Mouse (Mus musculus) midbrain, embryonic 16.5 days (tissue): ENCODE measurements around the gene Gtf2h5. TPM values are rescaled to one million over a fixed set of nuclear protein-coding genes. Genes with fewer than 3 reads are reported as not detected.

Source experiments
- ATAC-seq: fragments of 200-750 bp; cut with Nextera tagmentation; 2 replicates; pipeline ENCODE4 v1.8.0; 2017; ENCODE audit warnings: moderate TSS enrichment
- H3K27ac ChIP-seq: fragments of 300-500 bp; sonication (generic); 2 replicates; pipeline ENCODE4 v1.5.1; 2014; ENCODE audit warnings: mild to moderate bottlenecking, low read length, mixed read lengths
- H3K27me3 ChIP-seq: fragments of 300-500 bp; sonication (generic); 2 replicates; pipeline ENCODE4 v1.6.1; 2014; ENCODE audit warnings: low read depth, low read length, mixed read lengths; ENCODE audit not compliant: control insufficient read depth, insufficient read depth
- H3K36me3 ChIP-seq: fragments of 300-500 bp; sonication (generic); 2 replicates; pipeline ENCODE4 v1.6.1; 2014; ENCODE audit warnings: mild to moderate bottlenecking, low read length, moderate library complexity, mixed read lengths; ENCODE audit not compliant: control insufficient read depth, insufficient read depth
- H3K4me1 ChIP-seq: fragments of 300-500 bp; sonication (generic); 2 replicates; pipeline ENCODE4 v1.6.1; 2014; ENCODE audit warnings: mild to moderate bottlenecking, low read length, mixed read lengths; ENCODE audit not compliant: control insufficient read depth, insufficient read depth
- H3K4me2 ChIP-seq: fragments of 300-500 bp; sonication (generic); 2 replicates; pipeline ENCODE4 v1.6.1; 2014; ENCODE audit warnings: mild to moderate bottlenecking, low read length, mixed read lengths
- H3K4me3 ChIP-seq: fragments of 300-500 bp; sonication (generic); 2 replicates; pipeline ENCODE4 v1.5.1; 2014; ENCODE audit warnings: low read depth, mild to moderate bottlenecking, low read length, moderate library complexity, mixed read lengths
- H3K9ac ChIP-seq: fragments of 300-500 bp; sonication (generic); 2 replicates; pipeline ENCODE4 v1.6.1; 2014; ENCODE audit warnings: low read depth, low read length, mixed read lengths
- H3K9me3 ChIP-seq: fragments of 300-500 bp; sonication (generic); replicated peaks from 2 replicates; pipeline ENCODE4 v1.6.1; 2014; ENCODE audit warnings: mild to moderate bottlenecking, low read length, mixed read lengths; ENCODE audit not compliant: control insufficient read depth, poor library complexity, severe bottlenecking
- WGBS: fragments of 180-500 bp; shearing (Covaris S2); extraction: QIAGEN DNeasy Blood & Tissue Kit; methylation state at CpG from one replicate; pipeline ENCODE4 v1.1.7; 2014; 5-methylcytosine and 5-hydroxymethylcytosine counted together
- microRNA-seq: library from miRNA; unstranded; fragments of <30 nt; microRNA quantifications from one replicate; pipeline ENCODE4, GENCODE M21; 2017
- polyA plus RNA-seq: library from polyadenylated mRNA; unstranded; fragments of >200 nt; fragmentation: Nextera tagmentation; extraction: Ambion mirVana; gene quantifications from 2 replicates; pipeline ENCODE4 v1.2.1, GENCODE M21; 2015

The Gtf2h5 gene
- polyA plus RNA-seq, 1 experiment from 2014 or later = 214 TPM

DNA sequence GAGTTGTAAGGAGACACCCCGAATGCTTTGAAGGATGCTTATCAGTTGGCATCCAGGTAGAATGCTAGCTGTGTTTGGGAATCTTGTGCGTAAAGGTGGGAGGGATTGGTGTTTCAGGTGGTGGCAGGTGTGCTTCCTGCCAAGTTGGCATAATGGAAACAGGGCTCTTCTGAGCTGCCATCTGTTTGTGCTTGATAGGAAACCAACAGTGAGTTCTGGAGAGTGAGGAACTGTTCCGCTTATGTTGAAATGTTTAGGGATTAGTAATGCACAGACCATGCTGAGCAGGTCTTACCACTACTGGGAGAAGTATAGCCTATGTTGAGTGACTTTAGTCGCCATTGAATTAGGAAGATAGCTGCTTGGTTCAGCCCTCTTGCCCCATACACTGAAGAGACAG, 39.3 kb downstream of the Gtf2h5 start:
- Histone ChIP-seq H3K4me1 (no peaks in the 10 kb centered on the region), H3K27me3 (no peaks in the 10 kb centered on the region), H3K9ac (no peak overlapping the region), H3K4me2 (no peak overlapping the region), H3K27ac (no peak overlapping the region), H3K36me3 (peaks cover 10% of the 10 kb centered on the region), H3K4me3 (no peak overlapping the region), H3K9me3 (no peaks in the 10 kb centered on the region)
- no peak for ATAC-seq
- WGBS = 90% methylated on average over 4 of the region's 4 CpGs

DNA sequence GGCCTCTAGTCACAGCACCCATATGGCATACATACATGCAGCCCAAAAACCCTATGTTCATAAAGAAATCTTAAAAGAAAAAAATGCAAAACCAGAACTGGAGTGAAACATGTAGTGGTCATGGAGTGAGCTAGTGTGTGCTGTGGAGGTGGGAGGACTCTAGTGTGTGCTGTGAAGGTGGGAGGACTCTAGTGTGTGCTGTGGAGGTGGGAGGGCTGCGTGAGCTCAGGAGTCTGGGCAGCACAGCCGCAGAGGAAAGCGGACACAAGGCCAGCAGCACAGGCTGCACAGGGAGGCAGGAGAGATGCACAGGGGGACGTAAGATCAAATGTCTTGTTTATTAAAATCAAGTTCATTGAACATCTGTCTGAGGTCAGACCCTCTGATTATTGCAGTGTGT, 44.2 kb downstream of the Gtf2h5 start:
- no peak for ATAC-seq
- no peaks in the 10 kb centered on the region for H3K4me1 ChIP-seq
- 93% methylated on average over 4 of the region's 4 CpGs for WGBS
- H3K27ac ChIP-seq = no peak overlapping the region
- no peak overlapping the region for H3K9ac ChIP-seq
- no peak overlapping the region for H3K4me3 ChIP-seq
- H3K36me3 ChIP-seq = peaks cover 10% of the 10 kb centered on the region
- H3K4me2 ChIP-seq = no peak overlapping the region
- H3K9me3 ChIP-seq = no peaks in the 10 kb centered on the region
- no peaks in the 10 kb centered on the region for H3K27me3 ChIP-seq

DNA sequence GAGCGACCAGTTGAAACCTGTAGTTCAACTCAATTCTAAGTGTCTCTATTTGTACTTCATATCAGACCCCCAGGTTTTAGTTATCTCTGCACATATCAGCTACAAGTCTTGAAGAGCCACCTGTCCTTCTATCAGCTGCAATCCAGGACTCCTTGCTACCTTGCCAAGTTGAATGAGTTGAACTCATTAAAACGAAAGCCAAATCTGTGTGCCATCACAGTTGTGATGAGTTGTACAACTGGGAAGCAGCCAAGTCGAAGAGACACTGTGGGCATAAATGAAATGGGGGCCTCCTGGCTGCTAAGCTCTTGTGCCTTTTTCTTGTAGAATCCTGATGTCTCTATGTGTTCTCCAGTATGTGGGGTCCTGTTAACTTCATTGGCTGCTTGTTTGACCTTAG, 45.9 kb downstream of the Gtf2h5 start:
- no peak overlapping the region for H3K4me3 ChIP-seq
- no peak for ATAC-seq
- no peak overlapping the region for H3K9ac ChIP-seq
- WGBS = 94% methylated on average over 3 of the region's 3 CpGs
- H3K27me3 ChIP-seq = no peaks in the 10 kb centered on the region
- no peaks in the 10 kb centered on the region for H3K9me3 ChIP-seq
- H3K4me2 ChIP-seq = no peak overlapping the region
- peaks cover 10% of the 10 kb centered on the region for H3K36me3 ChIP-seq
- no peaks in the 10 kb centered on the region for H3K4me1 ChIP-seq
- H3K27ac ChIP-seq = no peak overlapping the region

DNA sequence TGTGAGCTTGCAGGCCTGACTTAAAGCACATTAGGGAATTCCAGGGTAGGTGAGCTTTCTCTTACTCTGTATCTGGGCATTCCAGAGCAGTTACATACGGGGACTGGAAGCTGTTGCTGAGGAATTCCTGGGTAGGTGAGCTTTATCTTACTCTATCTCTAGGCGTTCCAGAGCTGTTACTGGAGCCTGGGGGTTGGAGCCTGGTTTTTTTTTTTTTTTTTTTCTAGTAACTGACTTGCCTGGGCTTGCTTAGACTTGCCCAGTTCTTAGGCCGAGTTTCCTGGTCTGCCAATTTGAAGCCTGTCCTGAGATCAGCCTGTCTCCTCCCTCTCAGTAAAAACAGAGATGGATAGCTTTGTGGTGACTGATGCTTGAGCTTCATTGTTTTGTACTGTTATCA, 48.5 kb downstream of the Gtf2h5 start:
- Histone ChIP-seq H3K4me3 (no peak overlapping the region), H3K4me1 (no peaks in the 10 kb centered on the region), H3K27me3 (no peaks in the 10 kb centered on the region), H3K36me3 (0 out of 2 replicates have a peak, but pooled peaks cover 3% of the 10 kb centered on the region), H3K9me3 (no peaks in the 10 kb centered on the region), H3K27ac (no peak overlapping the region), H3K9ac (no peak overlapping the region), H3K4me2 (no peak overlapping the region)
- WGBS = 72% methylated on average over 3 of the region's 3 CpGs
- no peak for ATAC-seq

DNA sequence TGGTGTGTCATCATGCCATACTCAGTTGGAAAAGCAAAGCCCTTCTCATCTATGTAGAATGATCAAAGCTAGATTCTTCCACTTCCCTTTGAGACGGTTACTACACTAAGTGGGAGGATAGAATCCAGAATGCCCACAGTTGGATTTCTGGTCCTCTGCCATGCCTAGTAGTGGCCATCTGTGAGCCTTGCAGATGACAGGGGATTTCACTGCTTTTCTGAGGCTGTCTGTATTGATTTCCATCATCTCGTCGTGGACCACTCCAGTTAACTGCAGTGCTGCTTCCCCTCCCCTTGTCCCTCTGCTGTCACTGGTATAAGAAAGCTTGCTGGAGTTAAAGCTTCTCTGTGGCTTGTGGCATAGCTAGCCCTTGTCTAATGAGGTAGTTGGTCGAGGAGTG, 49.8 kb downstream of the Gtf2h5 start:
- Histone ChIP-seq H3K36me3 (0 out of 2 replicates have a peak, but pooled peaks cover 3% of the 10 kb centered on the region), H3K4me2 (no peak overlapping the region), H3K9ac (no peak overlapping the region), H3K4me3 (no peak overlapping the region), H3K27me3 (no peaks in the 10 kb centered on the region), H3K9me3 (no peaks in the 10 kb centered on the region), H3K4me1 (no peaks in the 10 kb centered on the region), H3K27ac (no peak overlapping the region)
- 70% methylated on average over 4 of the region's 4 CpGs for WGBS
- no peak for ATAC-seq

DNA sequence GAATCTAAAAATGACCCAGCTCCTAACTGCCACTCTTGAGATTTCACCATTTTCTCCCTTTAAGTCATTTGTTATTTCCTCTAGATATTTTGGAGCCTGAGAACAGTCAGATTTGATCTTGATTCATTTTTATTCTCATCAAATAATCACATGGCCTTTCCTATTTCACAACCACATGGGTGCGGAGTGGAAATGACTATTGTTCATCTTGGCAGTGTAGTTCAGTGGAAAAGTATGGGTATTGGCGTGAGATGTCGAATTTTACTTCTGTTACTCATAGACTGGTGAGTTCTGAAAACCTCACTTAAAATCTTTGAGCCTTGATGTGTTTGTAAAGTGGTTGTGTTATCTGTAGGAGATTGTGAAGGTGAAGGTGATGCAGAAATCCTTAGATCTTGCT, 51.5 kb downstream of the Gtf2h5 start:
- 96% methylated on average over 3 of the region's 3 CpGs for WGBS
- no peaks in the 10 kb centered on the region for H3K27me3 ChIP-seq
- H3K9me3 ChIP-seq = no peaks in the 10 kb centered on the region
- ATAC-seq = no peak
- H3K4me2 ChIP-seq = no peak overlapping the region
- no peak overlapping the region for H3K4me3 ChIP-seq
- 0 out of 2 replicates have a peak, but pooled peaks cover 3% of the 10 kb centered on the region for H3K36me3 ChIP-seq
- no peak overlapping the region for H3K27ac ChIP-seq
- H3K9ac ChIP-seq = no peak overlapping the region
- no peaks in the 10 kb centered on the region for H3K4me1 ChIP-seq

Small RNA genes within 50 kb of the gene (microRNA-seq; reads per million reads assigned to microRNA genes)
- not detected for gene Gm22774

Other genes with a start within 250 kb of the Gtf2h5 start
- gene Snx9, start 238.5 kb upstream of the Gtf2h5 start, polyA plus RNA-seq = 5.6 and 5.9 TPM in 2 replicates
- gene Synj2, start 138.5 kb upstream of the Gtf2h5 start, polyA plus RNA-seq = 0.93 and 1.5 TPM in 2 replicates
- 12.6 and 13.7 TPM in 2 replicates for gene Serac1, start within 50 bp of the Gtf2h5 start, polyA plus RNA-seq
- gene Tulp4, start 26.7 kb downstream of the Gtf2h5 start, polyA plus RNA-seq = 115 and 142 TPM in 2 replicates
- gene Tmem181a, start 177.1 kb downstream of the Gtf2h5 start, polyA plus RNA-seq = 64.9 and 73.1 TPM in 2 replicates
- 55.3 and 57.3 TPM in 2 replicates for gene Dynlt1a, start 237.7 kb downstream of the Gtf2h5 start, polyA plus RNA-seq